Mouse (Mus musculus): ENCODE data around the gene Fabp2.

DNA sequence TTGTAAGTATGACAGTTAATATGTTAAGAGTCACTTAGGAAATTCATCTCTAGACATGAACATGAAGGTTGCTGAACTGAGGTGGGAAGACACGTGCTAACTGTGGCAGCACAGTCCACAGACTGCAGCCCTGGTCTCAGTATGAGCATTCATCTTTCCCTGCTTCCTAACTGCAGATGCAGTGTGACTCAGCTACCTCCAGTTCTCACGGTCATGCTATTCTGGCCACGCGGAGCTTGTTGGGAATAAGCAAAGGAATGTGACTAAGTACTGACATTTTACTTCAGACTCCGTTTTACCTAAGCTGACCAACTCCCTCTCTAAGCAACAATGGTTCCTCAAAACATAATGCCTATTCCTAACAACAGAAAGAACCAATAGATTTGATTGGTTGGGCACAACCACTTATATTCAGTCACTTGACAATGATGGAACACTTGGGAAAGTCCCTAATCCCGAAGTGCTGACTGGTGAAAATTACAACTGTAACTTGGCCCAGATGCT is 48.6 kb downstream of the Fabp2 start:
- no peak for TF ChIP-seq CTCF (IDR thresholded peaks at IDR 0.05; ENCODE audit: control insufficient read depth, insufficient read depth, insufficient read length)
- no peak for TF ChIP-seq MAX (IDR thresholded peaks at IDR 0.05)
- no peak for TF ChIP-seq MYOD1 (IDR thresholded peaks at IDR 0.05; ENCODE audit: control insufficient read depth, insufficient read length, low read depth)
- TF ChIP-seq CEBPB (IDR thresholded peaks at IDR 0.05; ENCODE audit: low read depth): no peak

All from C2C12 (cell line).